Mouse (Mus musculus) brown adipose tissue, adult 24 weeks (tissue): ENCODE results near the gene Gm47969. TPM values are rescaled to one million over a fixed set of nuclear protein-coding genes. Genes with fewer than 3 reads are reported as not detected.
"Not testable (repeated sequence)": the region's sequence is repeated elsewhere in the genome, so short reads cannot be mapped to it uniquely, and the experiment has no call there.

Experiments used
- H3K27ac ChIP-seq: fragments of 200-500 bp; replicated peaks from 2 replicates; pipeline ENCODE4 v1.5.1; 2012; ENCODE audit warnings: low read depth, mild to moderate bottlenecking, low read length
- H3K4me1 ChIP-seq: fragments of 200-500 bp; 2 replicates; pipeline ENCODE4 v1.6.1; 2012; ENCODE audit warnings: low read length, mixed read lengths; ENCODE audit not compliant: control insufficient read depth, insufficient read depth, insufficient read length
- H3K4me3 ChIP-seq: fragments of 200-500 bp; 2 replicates; pipeline ENCODE4 v1.5.1; 2012; ENCODE audit warnings: low read depth, mild to moderate bottlenecking, low read length, moderate library complexity; ENCODE audit not compliant: insufficient read depth
- polyA plus RNA-seq: library from polyadenylated mRNA; stranded (reverse); fragments of >200 nt; gene quantifications from 2 replicates; pipeline ENCODE4 v1.2.4, GENCODE M21; 2012; ENCODE audit not compliant: missing spikeins, insufficient read depth, insufficient read length

Gm47969 gene
- not detected in 2 replicates for polyA plus RNA-seq

GRCm38 (mm10) chr1:83044882-83045427 is at the start of gene Gm47969:
Gene Gm47969, plus strand, starts transcription at chr1:83044932.
- Histone ChIP-seq H3K4me3 (no peak within 1 kb of the TSS), H3K27ac (no peak within 1 kb of the TSS), H3K4me1 (no peaks in the 10 kb centered on the region)

GRCm38 (mm10) chr1:83000306-83000705 is 44.4 kb upstream of the Gm47969 start, which contains the start of gene Gm47959:
Gene Gm47959, plus strand, starts transcription at chr1:83000548.
- not testable (repeated sequence) for H3K4me1 ChIP-seq, H3K4me3 ChIP-seq, H3K27ac ChIP-seq

- no peak overlapping the region for H3K4me3 ChIP-seq
- no peak overlapping the region for H3K27ac ChIP-seq
- H3K4me1 ChIP-seq = no peaks in the 10 kb centered on the region
Measured at GRCm38 (mm10) chr1:83006218-83007179, 38.2 kb upstream of the Gm47969 start.

- Histone ChIP-seq H3K4me3 (no peak overlapping the region), H3K4me1 (no peaks in the 10 kb centered on the region), H3K27ac (no peak overlapping the region)
Measured at GRCm38 (mm10) chr1:83007471-83007870, 37.3 kb upstream of the Gm47969 start.

- Histone ChIP-seq H3K27ac (no peak overlapping the region), H3K4me1 (no peaks in the 10 kb centered on the region), H3K4me3 (no peak overlapping the region)
Measured at GRCm38 (mm10) chr1:83014477-83014876, 30.3 kb upstream of the Gm47969 start.

- Histone ChIP-seq H3K27ac (no peak overlapping the region), H3K4me3 (no peak overlapping the region), H3K4me1 (no peaks in the 10 kb centered on the region)
Measured at GRCm38 (mm10) chr1:83015329-83015879, 29.3 kb upstream of the Gm47969 start.

- Histone ChIP-seq H3K27ac (no peak overlapping the region), H3K4me3 (no peak overlapping the region), H3K4me1 (no peaks in the 10 kb centered on the region)
Measured at GRCm38 (mm10) chr1:83016556-83016955, 28.2 kb upstream of the Gm47969 start.

GRCm38 (mm10) chr1:83031950-83032349 is 12.8 kb upstream of the Gm47969 start:
- Histone ChIP-seq H3K27ac (no peak overlapping the region), H3K4me3 (no peak overlapping the region), H3K4me1 (no peaks in the 10 kb centered on the region)

- H3K4me3 ChIP-seq = no peak overlapping the region
- no peak overlapping the region for H3K27ac ChIP-seq
- H3K4me1 ChIP-seq = no peaks in the 10 kb centered on the region
Measured at GRCm38 (mm10) chr1:83032508-83032907, 12.2 kb upstream of the Gm47969 start.

GRCm38 (mm10) chr1:83034509-83034908 is 10.2 kb upstream of the Gm47969 start:
- Histone ChIP-seq H3K4me3 (no peak overlapping the region), H3K4me1 (no peaks in the 10 kb centered on the region), H3K27ac (no peak overlapping the region)

- no peak overlapping the region for H3K4me3 ChIP-seq
- no peak overlapping the region for H3K27ac ChIP-seq
- no peaks in the 10 kb centered on the region for H3K4me1 ChIP-seq
Measured at GRCm38 (mm10) chr1:83036892-83037667, 7.7 kb upstream of the Gm47969 start.

- Histone ChIP-seq H3K27ac (no peak within 1 kb of the TSS), H3K4me1 (no peaks in the 10 kb centered on the region), H3K4me3 (peak within 1 kb of the TSS; percentile 60)
Measured at GRCm38 (mm10) chr1:83038109-83038672, 6.5 kb upstream of the Gm47969 start, which contains the start of gene Slc19a3. Gene Slc19a3, minus strand, starts transcription at chr1:83038448.

GRCm38 (mm10) chr1:83039080-83039479 is 5.7 kb upstream of the Gm47969 start:
- H3K4me1 ChIP-seq = no peaks in the 10 kb centered on the region
- H3K4me3 ChIP-seq = no peak overlapping the region
- H3K27ac ChIP-seq = no peak overlapping the region

GRCm38 (mm10) chr1:83042380-83042779 is 2.4 kb upstream of the Gm47969 start, which contains the start of gene Krtap28-10:
Gene Krtap28-10, minus strand, starts transcription at chr1:83042480.
- no peak within 1 kb of the TSS for H3K4me3 ChIP-seq
- no peak within 1 kb of the TSS for H3K27ac ChIP-seq
- no peaks in the 10 kb centered on the region for H3K4me1 ChIP-seq
